Mouse (Mus musculus): ENCODE data around the gene Vwa5b2. TPM values are rescaled to one million over a fixed set of nuclear protein-coding genes. Genes with fewer than 3 reads are reported as not detected.

Gene Vwa5b2
- total RNA-seq (2021), result 10 to 100 TPM; 25.2 to 27.2 TPM
- long read RNA-seq, experiment 1, partial matches to known transcripts, result 4 of 13 reads
- long read RNA-seq, experiment 1, other reads (novel, unspliced or antisense), result 9 of 13 reads
- long read RNA-seq, experiment 2, partial matches to known transcripts, result 2 of 13 reads
- long read RNA-seq, experiment 2, other reads (novel, unspliced or antisense), result 11 of 13 reads

- Histone ChIP-seq H3K27ac (peak within 1 kb of the TSS; percentile 65), H3K4me3 (peak within 1 kb of the TSS; percentile 65)
- no peak for DNase-seq (ENCODE audit: low spot score in 2 of 2)
- no peak for TF ChIP-seq CTCF (conservative IDR thresholded peaks at IDR 0.05)
Measured at GRCm38 (mm10) chr16:20589366-20589938, at the start of gene Vwa5b2. TSS of gene Vwa5b2 (plus strand) at chr16:20589471.

GRCm38 (mm10) chr16:20539649-20540048, 49.6 kb upstream of the Vwa5b2 start:
- no peak for DNase-seq (ENCODE audit: low spot score in 2 of 2)
- Histone ChIP-seq H3K4me3 (no peak overlapping the region), H3K27ac (no peak overlapping the region)
- TF ChIP-seq CTCF (conservative IDR thresholded peaks at IDR 0.05), result no peak

- no peak overlapping the region for H3K4me3 ChIP-seq
- H3K27ac ChIP-seq, result no peak overlapping the region
- DNase-seq (ENCODE audit: low spot score in 2 of 2), result no peak
- no peak for TF ChIP-seq CTCF (conservative IDR thresholded peaks at IDR 0.05)
Measured at GRCm38 (mm10) chr16:20540438-20540837, 48.8 kb upstream of the Vwa5b2 start.

GRCm38 (mm10) chr16:20545696-20546095, 43.6 kb upstream of the Vwa5b2 start:
- TF ChIP-seq CTCF (conservative IDR thresholded peaks at IDR 0.05), result no peak
- no peak for DNase-seq (ENCODE audit: low spot score in 2 of 2)
- H3K27ac ChIP-seq, result no peak overlapping the region
- H3K4me3 ChIP-seq, result no peak overlapping the region

GRCm38 (mm10) chr16:20547423-20547822, 41.8 kb upstream of the Vwa5b2 start:
- DNase-seq (ENCODE audit: low spot score in 2 of 2), result no peak
- peak overlapping the region; percentile 90; the same call in 1 of the 2 replicates for H3K27ac ChIP-seq
- H3K4me3 ChIP-seq, result no peak overlapping the region; the same call in 1 of the 2 replicates
- no peak for TF ChIP-seq CTCF (conservative IDR thresholded peaks at IDR 0.05)

- no peak for TF ChIP-seq CTCF (conservative IDR thresholded peaks at IDR 0.05)
- Histone ChIP-seq H3K27ac (peak within 1 kb of the TSS; percentile 90), H3K4me3 (peak within 1 kb of the TSS; percentile 73)
- peak; percentile 98 to 99 for DNase-seq (ENCODE audit: low spot score in 2 of 2)
Measured at GRCm38 (mm10) chr16:20548096-20548948, 40.9 kb upstream of the Vwa5b2 start, which contains the start of gene Abcf3. TSS of gene Abcf3 (plus strand) at chr16:20548577.

- peak overlapping the region; percentile 88; the same call in 1 of the 2 replicates for H3K27ac ChIP-seq
- no peak for TF ChIP-seq CTCF (conservative IDR thresholded peaks at IDR 0.05)
Measured at GRCm38 (mm10) chr16:20549161-20549560, 40.1 kb upstream of the Vwa5b2 start.

GRCm38 (mm10) chr16:20551691-20552090, 37.6 kb upstream of the Vwa5b2 start:
- Histone ChIP-seq H3K4me3 (no peak overlapping the region), H3K27ac (no peak overlapping the region)
- TF ChIP-seq CTCF (conservative IDR thresholded peaks at IDR 0.05), result no peak
- no peak for DNase-seq (ENCODE audit: low spot score in 2 of 2)

More at GRCm38 (mm10) chr16:20549161-20549560, 40.1 kb upstream of the Vwa5b2 start:
- H3K4me3 ChIP-seq, result peak overlapping the region; percentile 73
- no peak for DNase-seq (ENCODE audit: low spot score in 2 of 2)

- Histone ChIP-seq H3K27ac (no peak overlapping the region), H3K4me3 (no peak overlapping the region)
- no peak for DNase-seq (ENCODE audit: low spot score in 2 of 2)
- TF ChIP-seq CTCF (conservative IDR thresholded peaks at IDR 0.05), result no peak
Measured at GRCm38 (mm10) chr16:20552594-20552993, 36.7 kb upstream of the Vwa5b2 start.

- TF ChIP-seq CTCF (conservative IDR thresholded peaks at IDR 0.05), result no peak
- Histone ChIP-seq H3K4me3 (no peak overlapping the region), H3K27ac (no peak overlapping the region)
- DNase-seq (ENCODE audit: low spot score in 2 of 2), result no peak
Measured at GRCm38 (mm10) chr16:20555000-20555399, 34.3 kb upstream of the Vwa5b2 start.

GRCm38 (mm10) chr16:20557381-20557780, 31.9 kb upstream of the Vwa5b2 start:
- Histone ChIP-seq H3K4me3 (no peak overlapping the region), H3K27ac (no peak overlapping the region)
- no peak for TF ChIP-seq CTCF (conservative IDR thresholded peaks at IDR 0.05)
- DNase-seq (ENCODE audit: low spot score in 2 of 2), result no peak

GRCm38 (mm10) chr16:20565075-20565474, 24.2 kb upstream of the Vwa5b2 start:
- Histone ChIP-seq H3K4me3 (no peak overlapping the region), H3K27ac (no peak overlapping the region)
- no peak for DNase-seq (ENCODE audit: low spot score in 2 of 2)
- TF ChIP-seq CTCF (conservative IDR thresholded peaks at IDR 0.05), result no peak
